Mouse (Mus musculus) heart, postnatal 25 days (tissue): ENCODE results near the gene Chchd5. TPM values are rescaled to one million over a fixed set of nuclear protein-coding genes. Genes with fewer than 3 reads are reported as not detected.

Experiments
- total RNA-seq, 2 experiments: library from RNA; stranded (reverse); gene quantifications; 2 replicates each; pipeline ENCODE4 v1.2.3; 2021

The Chchd5 gene
- total RNA-seq, 2 experiments from 2014 or later: 10.0 to 10.1 TPM

Other genes with a start within 250 kb of the Chchd5 start
- 1 to 10 TPM; 5.7 to 6.6 TPM for gene Zc3h8, start 185.6 kb upstream of the Chchd5 start, total RNA-seq
- 1 to 10 TPM; 3.6 to 4.9 TPM for gene Zc3h6, start 162.3 kb upstream of the Chchd5 start, total RNA-seq
- 10 to 100 TPM in 1 of 2 experiments, 1 to 10 TPM in 1; 9.7 to 10.8 TPM for gene Gm10762, start 162.0 kb upstream of the Chchd5 start, total RNA-seq
- not detected for gene Vinac1, start 81.5 kb upstream of the Chchd5 start, total RNA-seq
- gene Ttl, start 63.8 kb upstream of the Chchd5 start, total RNA-seq: 10 to 100 TPM; 17.1 to 18.8 TPM
- 10 to 100 TPM; 10.3 to 11.3 TPM for gene Polr1b, start 28.7 kb upstream of the Chchd5 start, total RNA-seq
- gene Slc20a1, start 69.1 kb downstream of the Chchd5 start, total RNA-seq: 10 to 100 TPM; 11.3 to 12.4 TPM
- gene Ckap2l, start 167.5 kb downstream of the Chchd5 start, total RNA-seq: under 1 TPM; 0.81 to 0.95 TPM
- not detected for gene Il1a, start 180.3 kb downstream of the Chchd5 start, total RNA-seq
- not detected for gene Il1b, start 241.4 kb downstream of the Chchd5 start, total RNA-seq